Mouse (Mus musculus) skeletal muscle tissue, adult 2 months (tissue): Measurements from ENCODE around the gene Myt1.

ENCODE experiments used
- DNase-seq: peaks from one replicate; pipeline ENCODE4 v3.0.0-alpha.2; 2012; ENCODE audit warnings: low read depth, low spot score

Gene Myt1

GRCm38 (mm10) chr2:181763006-181763830 lies at the start of gene Myt1:
TSS of gene Myt1 (plus strand) at chr2:181763332.
- DNase-seq, result no peak

GRCm38 (mm10) chr2:181713749-181714148 lies 49.4 kb upstream of the Myt1 start:
- DNase-seq, result no peak

- DNase-seq, result no peak
Measured at GRCm38 (mm10) chr2:181714903-181715326, 48.2 kb upstream of the Myt1 start, which contains the start of gene Oprl1. TSS of gene Oprl1 (plus strand) at chr2:181715016.

- no peak for DNase-seq
Measured at GRCm38 (mm10) chr2:181715382-181715781, 47.8 kb upstream of the Myt1 start.

GRCm38 (mm10) chr2:181716991-181717390 lies 46.1 kb upstream of the Myt1 start:
- no peak for DNase-seq

- DNase-seq, result no peak
Measured at GRCm38 (mm10) chr2:181720061-181720460, 43.1 kb upstream of the Myt1 start.

GRCm38 (mm10) chr2:181721200-181721599 lies 41.9 kb upstream of the Myt1 start:
- no peak for DNase-seq

GRCm38 (mm10) chr2:181722213-181722612 lies 40.9 kb upstream of the Myt1 start:
- no peak for DNase-seq

- no peak for DNase-seq
Measured at GRCm38 (mm10) chr2:181727659-181728262, 35.4 kb upstream of the Myt1 start.

- no peak for DNase-seq
Measured at GRCm38 (mm10) chr2:181730051-181730450, 33.1 kb upstream of the Myt1 start.

- DNase-seq, result no peak
Measured at GRCm38 (mm10) chr2:181752626-181753025, 10.5 kb upstream of the Myt1 start.

GRCm38 (mm10) chr2:181758147-181758725 lies 4.9 kb upstream of the Myt1 start:
- no peak for DNase-seq

- DNase-seq, result no peak
Measured at GRCm38 (mm10) chr2:181759041-181759440, 4.1 kb upstream of the Myt1 start.

GRCm38 (mm10) chr2:181763886-181764527 lies 875 bp downstream of the Myt1 start:
- no peak for DNase-seq

GRCm38 (mm10) chr2:181764600-181764999 lies 1.5 kb downstream of the Myt1 start:
- no peak for DNase-seq

GRCm38 (mm10) chr2:181765251-181765650 lies 2.1 kb downstream of the Myt1 start:
- DNase-seq, result no peak

GRCm38 (mm10) chr2:181766672-181767557 lies 3.8 kb downstream of the Myt1 start:
- no peak for DNase-seq

- DNase-seq, result no peak
Measured at GRCm38 (mm10) chr2:181768451-181768850, 5.3 kb downstream of the Myt1 start.

GRCm38 (mm10) chr2:181769397-181769796 lies 6.3 kb downstream of the Myt1 start:
- DNase-seq, result no peak

GRCm38 (mm10) chr2:181773203-181773602 lies 10.1 kb downstream of the Myt1 start:
- no peak for DNase-seq

- DNase-seq, result no peak
Measured at GRCm38 (mm10) chr2:181775786-181776185, 12.7 kb downstream of the Myt1 start.
